Mouse (Mus musculus) lung, embryonic 16.5 days (tissue): Measurements from ENCODE around the gene Lrp11. TPM values are rescaled to one million over a fixed set of nuclear protein-coding genes. Genes with fewer than 3 reads are reported as not detected.
A peak's percentile ranks its signal among the peaks of the same experiment; 100 is the strongest.

Source experiments
- ATAC-seq: fragments of 200-750 bp; cut with Nextera tagmentation; 2 replicates; pipeline ENCODE4 v1.8.0; 2017; ENCODE audit warnings: low read depth, mild to moderate bottlenecking, moderate library complexity
- H3K27ac ChIP-seq: fragments of 300-500 bp; sonication (generic); 2 replicates; pipeline ENCODE4 v1.5.1; 2014; ENCODE audit warnings: mild to moderate bottlenecking, control low read depth, low read length
- H3K27me3 ChIP-seq: fragments of 300-500 bp; sonication (generic); 2 replicates; pipeline ENCODE4 v1.6.1; 2014; ENCODE audit warnings: low read depth, low read length, mixed read lengths; ENCODE audit not compliant: control insufficient read depth, insufficient read depth
- H3K36me3 ChIP-seq: fragments of 300-500 bp; sonication (generic); 2 replicates; pipeline ENCODE4 v1.6.1; 2014; ENCODE audit warnings: low read length; ENCODE audit not compliant: control insufficient read depth, insufficient read depth
- H3K4me1 ChIP-seq: fragments of 300-500 bp; sonication (generic); replicated peaks from 2 replicates; pipeline ENCODE4 v1.6.1; 2014; ENCODE audit warnings: low read length, mixed read lengths; ENCODE audit not compliant: control insufficient read depth, insufficient read depth
- H3K4me2 ChIP-seq: fragments of 300-500 bp; sonication (generic); 2 replicates; pipeline ENCODE4 v1.6.1; 2014; ENCODE audit warnings: low read depth, low read length, control low read depth
- H3K4me3 ChIP-seq: fragments of 300-500 bp; sonication (generic); 2 replicates; pipeline ENCODE4 v1.5.1; 2014; ENCODE audit warnings: mild to moderate bottlenecking, low read length, control low read depth
- H3K9ac ChIP-seq: fragments of 300-500 bp; sonication (generic); 2 replicates; pipeline ENCODE4 v1.6.1; 2014; ENCODE audit warnings: low read length, control low read depth
- H3K9me3 ChIP-seq: fragments of 300-500 bp; sonication (generic); 2 replicates; pipeline ENCODE4 v1.6.1; 2016; ENCODE audit warnings: low read length; ENCODE audit not compliant: control insufficient read depth
- WGBS: fragments of 180-500 bp; shearing (Covaris S2); extraction: QIAGEN DNeasy Blood & Tissue Kit; methylation state at CpG from one replicate; pipeline ENCODE4 v1.1.7; 2014; 5-methylcytosine and 5-hydroxymethylcytosine counted together
- polyA plus RNA-seq: library from polyadenylated mRNA; unstranded; fragments of >200 nt; fragmentation: Nextera tagmentation; extraction: Ambion mirVana; gene quantifications from 2 replicates; pipeline ENCODE4 v1.2.1, GENCODE M21; 2015

Lrp11 gene
- polyA plus RNA-seq: 2.8 and 2.9 TPM in 2 replicates

GRCm38 (mm10) chr10:7589592-7590233 lies at the start of gene Lrp11:
Gene Lrp11, plus strand, starts transcription at chr10:7589800.
- H3K36me3 ChIP-seq: no peaks in the 10 kb centered on the region
- peak within 1 kb of the TSS; percentile 98 for H3K4me2 ChIP-seq
- ATAC-seq: peak; percentile 98
- H3K27me3 ChIP-seq: peaks cover 3% of the 10 kb centered on the region; the same call in 1 of the 2 replicates
- H3K27ac ChIP-seq: no peak within 1 kb of the TSS
- WGBS: 0% methylated on average over 55 of the region's 76 CpGs
- H3K4me3 ChIP-seq: peak within 1 kb of the TSS; percentile 61
- no peaks in the 10 kb centered on the region for H3K9me3 ChIP-seq
- H3K9ac ChIP-seq: peak within 1 kb of the TSS; percentile 67
- H3K4me1 ChIP-seq: peaks cover 5% of the 10 kb centered on the region

GRCm38 (mm10) chr10:7578002-7578401 lies 11.6 kb upstream of the Lrp11 start:
- Histone ChIP-seq H3K4me1 (no peaks in the 10 kb centered on the region), H3K27ac (no peak overlapping the region), H3K9me3 (no peaks in the 10 kb centered on the region), H3K4me3 (no peak overlapping the region), H3K4me2 (no peak overlapping the region), H3K36me3 (no peaks in the 10 kb centered on the region), H3K9ac (no peak overlapping the region), H3K27me3 (no peaks in the 10 kb centered on the region)
- no peak for ATAC-seq

- Histone ChIP-seq H3K9me3 (no peaks in the 10 kb centered on the region), H3K27ac (no peak overlapping the region), H3K9ac (no peak overlapping the region), H3K4me2 (no peak overlapping the region), H3K36me3 (no peaks in the 10 kb centered on the region), H3K4me1 (no peaks in the 10 kb centered on the region), H3K27me3 (no peaks in the 10 kb centered on the region), H3K4me3 (no peak overlapping the region)
- ATAC-seq: no peak
- WGBS: 87% methylated on average over 2 of the region's 2 CpGs
Measured at GRCm38 (mm10) chr10:7581401-7581800, 8.2 kb upstream of the Lrp11 start.

GRCm38 (mm10) chr10:7582157-7582890 lies 7.3 kb upstream of the Lrp11 start:
- 21% methylated on average over 11 of the region's 11 CpGs for WGBS
- H3K36me3 ChIP-seq: no peaks in the 10 kb centered on the region
- ATAC-seq: peak; percentile 34; the same call in 1 of the 2 replicates
- no peak overlapping the region for H3K9ac ChIP-seq
- H3K4me2 ChIP-seq: no peak overlapping the region
- no peaks in the 10 kb centered on the region for H3K4me1 ChIP-seq
- no peaks in the 10 kb centered on the region for H3K27me3 ChIP-seq
- no peaks in the 10 kb centered on the region for H3K9me3 ChIP-seq
- H3K27ac ChIP-seq: no peak overlapping the region
- H3K4me3 ChIP-seq: no peak overlapping the region

- Histone ChIP-seq H3K27me3 (no peaks in the 10 kb centered on the region), H3K9ac (no peak overlapping the region), H3K4me2 (no peak overlapping the region), H3K9me3 (no peaks in the 10 kb centered on the region), H3K36me3 (no peaks in the 10 kb centered on the region), H3K4me1 (no peaks in the 10 kb centered on the region), H3K27ac (no peak overlapping the region), H3K4me3 (no peak overlapping the region)
- 31% methylated on average over 7 of the region's 7 CpGs for WGBS
- no peak for ATAC-seq
Measured at GRCm38 (mm10) chr10:7582891-7583557, 6.6 kb upstream of the Lrp11 start.

- Histone ChIP-seq H3K4me1 (peaks cover 5% of the 10 kb centered on the region), H3K4me3 (no peak overlapping the region), H3K9ac (no peak overlapping the region), H3K9me3 (no peaks in the 10 kb centered on the region), H3K27me3 (peaks cover 3% of the 10 kb centered on the region; the same call in 1 of the 2 replicates), H3K4me2 (no peak overlapping the region), H3K27ac (no peak overlapping the region), H3K36me3 (no peaks in the 10 kb centered on the region)
- ATAC-seq: no peak
- WGBS: 66% methylated on average over 2 of the region's 2 CpGs
Measured at GRCm38 (mm10) chr10:7586771-7587170, 2.8 kb upstream of the Lrp11 start.

- peak overlapping the region; percentile 53 for H3K9ac ChIP-seq
- peaks cover 5% of the 10 kb centered on the region for H3K4me1 ChIP-seq
- H3K27ac ChIP-seq: no peak overlapping the region
- no peak; the same call in 1 of the 2 replicates for ATAC-seq
- H3K4me3 ChIP-seq: peak overlapping the region; percentile 61
- 0% methylated on average over 43 of the region's 54 CpGs for WGBS
- H3K9me3 ChIP-seq: no peaks in the 10 kb centered on the region
- peaks cover 3% of the 10 kb centered on the region; the same call in 1 of the 2 replicates for H3K27me3 ChIP-seq
- peak overlapping the region; percentile 98 for H3K4me2 ChIP-seq
- no peaks in the 10 kb centered on the region for H3K36me3 ChIP-seq
Measured at GRCm38 (mm10) chr10:7590234-7590689, 662 bp downstream of the Lrp11 start.

GRCm38 (mm10) chr10:7590792-7591191 lies 1.2 kb downstream of the Lrp11 start:
- H3K4me2 ChIP-seq: peak overlapping the region; percentile 98
- peak overlapping the region; percentile 61 for H3K4me3 ChIP-seq
- peaks cover 5% of the 10 kb centered on the region for H3K4me1 ChIP-seq
- ATAC-seq: no peak
- H3K9ac ChIP-seq: no peak overlapping the region
- no peak overlapping the region for H3K27ac ChIP-seq
- WGBS: 3% methylated on average over 8 of the region's 8 CpGs
- H3K27me3 ChIP-seq: peaks cover 3% of the 10 kb centered on the region; the same call in 1 of the 2 replicates
- no peaks in the 10 kb centered on the region for H3K36me3 ChIP-seq
- no peaks in the 10 kb centered on the region for H3K9me3 ChIP-seq

- no peak overlapping the region for H3K9ac ChIP-seq
- peaks cover 3% of the 10 kb centered on the region; the same call in 1 of the 2 replicates for H3K27me3 ChIP-seq
- H3K4me2 ChIP-seq: no peak overlapping the region
- H3K36me3 ChIP-seq: no peaks in the 10 kb centered on the region
- H3K4me1 ChIP-seq: peaks cover 5% of the 10 kb centered on the region
- no peaks in the 10 kb centered on the region for H3K9me3 ChIP-seq
- no peak overlapping the region for H3K27ac ChIP-seq
- no peak overlapping the region for H3K4me3 ChIP-seq
- ATAC-seq: no peak
- WGBS: 21% methylated on average over 7 of the region's 7 CpGs
Measured at GRCm38 (mm10) chr10:7594797-7595196, 5.2 kb downstream of the Lrp11 start.
